Mouse (Mus musculus) T-helper 17 cell (primary cell): ENCODE results near the gene Prm1.

ENCODE experiments used
- in situ Hi-C, 2 experiments: fragments of 300-600 bp; cut with MboI, MseI; formaldehyde crosslinking; loops; 1 replicate in 1 of 2; 2 replicates in 1 of 2; pipeline ENCODE4 v1.15.1; 2025; ENCODE audit warnings: high pct_unique_total_duplicates in 2 of 2

Gene Prm1

DNA sequence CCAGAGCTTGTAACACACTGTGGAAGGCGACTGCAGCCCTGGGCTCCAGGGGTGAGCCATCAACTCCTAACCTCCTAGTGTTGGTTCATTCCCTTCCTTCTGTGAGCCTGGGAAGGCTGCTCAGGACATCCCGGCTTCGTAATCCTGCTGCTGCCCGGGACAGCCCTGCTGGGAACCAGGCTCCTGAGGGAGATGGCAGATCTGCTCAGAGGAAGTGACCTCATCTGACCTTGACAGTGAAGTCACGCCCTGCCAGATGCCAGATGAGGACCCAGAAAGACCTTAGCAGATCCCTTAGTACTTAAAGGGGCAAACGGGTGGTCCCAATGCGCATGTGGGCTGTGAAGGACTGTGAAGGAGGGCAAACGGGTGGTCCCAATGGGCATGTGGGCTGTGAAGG, 44.5 kb downstream of the Prm1 start:
- in situ Hi-C loops: no loop called here

DNA sequence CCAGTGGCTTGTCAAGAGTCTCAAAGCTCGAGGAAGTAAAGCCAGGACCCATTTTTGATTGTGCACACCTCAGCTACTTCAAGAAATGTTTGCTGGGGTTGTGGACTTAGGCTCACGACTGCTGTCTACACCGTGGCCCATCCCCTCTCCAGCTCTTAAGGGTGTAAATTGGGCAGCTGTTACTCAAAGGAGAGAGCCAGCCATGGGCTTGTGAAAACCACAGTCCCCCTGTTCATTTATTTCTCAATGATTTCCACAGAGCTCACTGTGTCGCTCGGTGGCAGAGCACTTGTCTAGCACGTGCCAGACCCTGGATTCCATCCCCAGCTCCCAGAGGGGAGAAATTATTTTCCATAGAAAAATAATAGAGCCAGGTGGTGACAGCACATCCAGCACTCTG, 49.5 kb downstream of the Prm1 start:
- in situ Hi-C loops: loop anchor here in 1 of 2 experiments (5.0 kb wide), 1 partner anchor 701 kb away; no protein-coding TSS in a partner anchor

DNA sequence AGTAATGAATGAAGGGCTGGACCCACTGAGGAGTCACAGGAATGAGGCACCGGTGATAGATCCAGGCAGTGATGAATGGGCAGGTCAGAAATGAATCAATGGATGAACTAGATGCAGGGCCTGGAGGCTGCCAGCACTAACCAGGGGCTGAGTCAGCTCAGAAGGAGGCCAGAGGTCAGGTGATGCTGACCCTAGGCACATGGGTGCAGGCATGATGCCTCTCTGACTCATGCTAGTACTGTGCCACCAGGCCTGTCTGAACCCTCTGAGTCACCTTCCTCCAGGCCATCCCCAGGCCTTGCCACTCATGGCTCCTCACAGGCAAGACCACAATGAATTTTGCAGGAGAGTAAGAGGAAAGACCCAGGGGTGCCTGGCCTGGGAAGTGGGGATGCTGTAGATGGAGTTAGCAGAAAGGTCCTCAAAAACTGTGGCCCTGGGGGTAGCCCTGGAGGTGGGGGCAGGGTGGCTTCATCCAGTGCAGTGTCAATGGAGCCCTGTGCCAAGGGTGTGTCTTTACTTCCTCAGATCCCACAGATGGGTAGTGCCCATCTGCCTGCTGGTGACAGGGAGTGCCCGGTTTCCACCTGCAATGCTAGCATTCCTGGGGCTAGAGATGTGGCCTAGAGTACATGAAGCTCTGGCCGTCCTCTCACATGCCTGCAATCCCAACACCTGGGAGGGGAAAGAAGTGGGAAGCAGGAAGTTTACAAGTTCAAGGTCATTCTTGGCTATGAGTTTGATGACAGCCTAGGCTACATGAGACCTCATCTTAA, 50.9 kb downstream of the Prm1 start:
- in situ Hi-C loops: loop anchor here in 1 of 2 experiments (5.0 kb wide), 1 partner anchor 703 kb away; no protein-coding TSS in a partner anchor

DNA sequence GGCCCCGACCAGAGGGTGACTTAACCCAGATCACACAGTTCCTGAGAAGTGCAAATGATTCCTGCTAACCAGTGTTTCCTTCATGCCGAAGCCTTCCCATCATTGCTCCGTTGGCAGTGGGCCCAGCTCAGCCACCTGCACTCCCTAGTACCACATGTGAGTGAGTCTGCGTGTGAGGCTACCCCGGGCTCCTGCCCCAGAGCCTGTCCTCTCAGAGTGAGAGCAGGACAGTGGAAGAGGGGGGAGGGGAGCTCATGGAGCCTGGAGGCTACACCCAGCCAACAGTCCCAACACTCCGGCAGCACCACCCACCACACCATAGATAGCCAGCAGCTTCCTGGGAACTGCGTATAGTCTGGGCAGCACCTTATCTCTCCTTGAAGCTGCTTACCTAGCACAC, 55.8 kb downstream of the Prm1 start:
- in situ Hi-C loops: loop anchor here in 1 of 2 experiments (5.0 kb wide), 1 partner anchor 32 kb away; no protein-coding TSS in a partner anchor

DNA sequence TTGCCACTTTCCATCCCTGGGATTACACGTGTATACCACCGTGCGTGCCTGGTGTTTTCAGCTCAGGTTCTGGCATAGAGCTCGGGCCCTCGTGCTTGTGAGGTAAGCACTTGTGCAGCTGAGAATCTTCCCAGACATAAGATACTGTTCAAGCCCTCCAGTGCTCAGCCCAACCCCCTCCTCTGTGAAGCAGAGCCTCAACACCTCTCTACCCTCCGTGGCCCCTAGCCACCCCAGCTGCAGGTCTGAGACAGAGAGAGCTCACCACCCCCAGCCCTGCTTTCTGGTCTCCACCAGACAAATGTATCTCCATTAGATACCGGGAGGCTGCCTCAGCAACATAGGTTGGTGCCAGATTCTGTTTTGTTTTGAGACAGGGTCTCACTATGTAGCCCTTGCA, 56.4 kb downstream of the Prm1 start:
- in situ Hi-C loops: loop anchor here in 1 of 2 experiments (5.0 kb wide), 1 partner anchor 33 kb away; no protein-coding TSS in a partner anchor
